Mouse (Mus musculus): ENCODE measurements around the gene Tk1. TPM values are rescaled to one million over a fixed set of nuclear protein-coding genes. Genes with fewer than 3 reads are reported as not detected.

Tk1 gene
- polyA plus RNA-seq, 1 experiment from 2014 or later, result 86.0 TPM

GRCm38 (mm10) chr11:117809407-117810311 lies 16.2 kb downstream of the Tk1 start, which contains the start of the genes Gm20708 and Syngr2:
Gene Gm20708, plus strand, starts transcription at chr11:117809668.
Gene Syngr2, plus strand, starts transcription at chr11:117809668.
- under 1% methylated on average over 55 of the region's 75 CpGs for WGBS
- Histone ChIP-seq H3K4me3 (ENCODE audit: low read depth, low read length) (peak within 1 kb of the TSS; percentile 55), H3K27me3 (ENCODE audit: control insufficient read depth, insufficient read depth, low read length) (no peaks in the 10 kb centered on the region), H3K4me1 (ENCODE audit: control insufficient read depth, insufficient read depth, low read length) (peaks cover 11% of the 10 kb centered on the region), H3K9ac (ENCODE audit: low read length) (peak within 1 kb of the TSS; percentile 65), H3K27ac (ENCODE audit: low read depth, low read length) (no peak within 1 kb of the TSS), H3K4me2 (ENCODE audit: low read depth) (peak within 1 kb of the TSS; percentile 100), H3K9me3 (ENCODE audit: control insufficient read depth, low read length) (no peaks in the 10 kb centered on the region), H3K36me3 (ENCODE audit: control insufficient read depth, insufficient read depth, low read length) (peaks cover 9% of the 10 kb centered on the region)
- ATAC-seq (ENCODE audit: insufficient read depth, low FRiP score, low TSS enrichment) (peak; percentile 53), DNase-seq (ENCODE audit: low spot score) (peak; percentile 88)

- no peak for ATAC-seq (ENCODE audit: insufficient read depth, low FRiP score, low TSS enrichment)
- no peaks in the 10 kb centered on the region for H3K9me3 ChIP-seq (ENCODE audit: control insufficient read depth, low read length)
- no peak overlapping the region for H3K4me2 ChIP-seq (ENCODE audit: low read depth)
- 94% methylated on average over 6 of the region's 6 CpGs for WGBS
- H3K27me3 ChIP-seq (ENCODE audit: control insufficient read depth, insufficient read depth, low read length), result no peaks in the 10 kb centered on the region
- no peak overlapping the region for H3K4me3 ChIP-seq (ENCODE audit: low read depth, low read length)
- H3K27ac ChIP-seq (ENCODE audit: low read depth, low read length), result no peak overlapping the region
- DNase-seq (ENCODE audit: low spot score), result no peak
- H3K4me1 ChIP-seq (ENCODE audit: control insufficient read depth, insufficient read depth, low read length), result peaks cover 11% of the 10 kb centered on the region
- no peaks in the 10 kb centered on the region for H3K36me3 ChIP-seq (ENCODE audit: control insufficient read depth, insufficient read depth, low read length)
- no peak overlapping the region for H3K9ac ChIP-seq (ENCODE audit: low read length)
Observed at GRCm38 (mm10) chr11:117806781-117807180, 19.1 kb downstream of the Tk1 start.

- no peaks in the 10 kb centered on the region for H3K36me3 ChIP-seq (ENCODE audit: control insufficient read depth, insufficient read depth, low read length)
- no peaks in the 10 kb centered on the region for H3K27me3 ChIP-seq (ENCODE audit: control insufficient read depth, insufficient read depth, low read length)
- H3K27ac ChIP-seq (ENCODE audit: low read depth, low read length), result no peak overlapping the region
- H3K4me3 ChIP-seq (ENCODE audit: low read depth, low read length), result no peak overlapping the region
- H3K4me2 ChIP-seq (ENCODE audit: low read depth), result no peak overlapping the region
- ATAC-seq (ENCODE audit: insufficient read depth, low FRiP score, low TSS enrichment) (no peak), DNase-seq (ENCODE audit: low spot score) (no peak)
- 96% methylated on average over 3 of the region's 3 CpGs for WGBS
- no peaks in the 10 kb centered on the region for H3K9me3 ChIP-seq (ENCODE audit: control insufficient read depth, low read length)
- H3K4me1 ChIP-seq (ENCODE audit: control insufficient read depth, insufficient read depth, low read length), result no peaks in the 10 kb centered on the region
- H3K9ac ChIP-seq (ENCODE audit: low read length), result no peak overlapping the region
Observed at GRCm38 (mm10) chr11:117803166-117803688, 22.7 kb downstream of the Tk1 start.

- H3K27me3 ChIP-seq (ENCODE audit: control insufficient read depth, insufficient read depth, low read length), result no peaks in the 10 kb centered on the region
- H3K4me3 ChIP-seq (ENCODE audit: low read depth, low read length), result no peak overlapping the region
- ATAC-seq (ENCODE audit: insufficient read depth, low FRiP score, low TSS enrichment) (no peak), DNase-seq (ENCODE audit: low spot score) (no peak)
- H3K4me2 ChIP-seq (ENCODE audit: low read depth), result no peak overlapping the region
- no peaks in the 10 kb centered on the region for H3K9me3 ChIP-seq (ENCODE audit: control insufficient read depth, low read length)
- H3K36me3 ChIP-seq (ENCODE audit: control insufficient read depth, insufficient read depth, low read length), result no peaks in the 10 kb centered on the region
- H3K9ac ChIP-seq (ENCODE audit: low read length), result no peak overlapping the region
- 75% methylated on average over 7 of the region's 7 CpGs for WGBS
- no peak overlapping the region for H3K27ac ChIP-seq (ENCODE audit: low read depth, low read length)
- no peaks in the 10 kb centered on the region for H3K4me1 ChIP-seq (ENCODE audit: control insufficient read depth, insufficient read depth, low read length)
Observed at GRCm38 (mm10) chr11:117801650-117802049, 24.2 kb downstream of the Tk1 start.

- 86% methylated on average over 7 of the region's 7 CpGs for WGBS
- no peak for DNase-seq (ENCODE audit: low spot score)
- no peaks in the 10 kb centered on the region for H3K27me3 ChIP-seq (ENCODE audit: control insufficient read depth, insufficient read depth, low read length)
Observed at GRCm38 (mm10) chr11:117800038-117800437, 25.9 kb downstream of the Tk1 start.

GRCm38 (mm10) chr11:117799174-117799573 lies 26.7 kb downstream of the Tk1 start:
- H3K36me3 ChIP-seq (ENCODE audit: control insufficient read depth, insufficient read depth, low read length), result no peaks in the 10 kb centered on the region

More at GRCm38 (mm10) chr11:117800038-117800437, 25.9 kb downstream of the Tk1 start:
- H3K4me3 ChIP-seq (ENCODE audit: low read depth, low read length), result no peak overlapping the region
- H3K9ac ChIP-seq (ENCODE audit: low read length), result no peak overlapping the region
- no peak for ATAC-seq (ENCODE audit: insufficient read depth, low FRiP score, low TSS enrichment)
- H3K9me3 ChIP-seq (ENCODE audit: control insufficient read depth, low read length), result no peaks in the 10 kb centered on the region
- H3K27ac ChIP-seq (ENCODE audit: low read depth, low read length), result no peak overlapping the region
- H3K36me3 ChIP-seq (ENCODE audit: control insufficient read depth, insufficient read depth, low read length), result no peaks in the 10 kb centered on the region
- H3K4me1 ChIP-seq (ENCODE audit: control insufficient read depth, insufficient read depth, low read length), result no peaks in the 10 kb centered on the region
- H3K4me2 ChIP-seq (ENCODE audit: low read depth), result no peak overlapping the region

GRCm38 (mm10) chr11:117798160-117798541 lies 27.7 kb downstream of the Tk1 start:
- no peak overlapping the region for H3K27ac ChIP-seq (ENCODE audit: low read depth, low read length)

More at GRCm38 (mm10) chr11:117799174-117799573, 26.7 kb downstream of the Tk1 start:
- Histone ChIP-seq H3K9me3 (ENCODE audit: control insufficient read depth, low read length) (no peaks in the 10 kb centered on the region), H3K9ac (ENCODE audit: low read length) (no peak overlapping the region), H3K4me3 (ENCODE audit: low read depth, low read length) (no peak overlapping the region), H3K27me3 (ENCODE audit: control insufficient read depth, insufficient read depth, low read length) (no peaks in the 10 kb centered on the region), H3K4me2 (ENCODE audit: low read depth) (no peak overlapping the region), H3K4me1 (ENCODE audit: control insufficient read depth, insufficient read depth, low read length) (no peaks in the 10 kb centered on the region), H3K27ac (ENCODE audit: low read depth, low read length) (no peak overlapping the region)
- ATAC-seq (ENCODE audit: insufficient read depth, low FRiP score, low TSS enrichment), result no peak
- 60% methylated on average over 5 of the region's 5 CpGs for WGBS
- DNase-seq (ENCODE audit: low spot score), result no peak

GRCm38 (mm10) chr11:117797511-117798159 lies 28.3 kb downstream of the Tk1 start, which contains the start of gene 6030468B19Rik:
Gene 6030468B19Rik, plus strand, starts transcription at chr11:117797660.
- Histone ChIP-seq H3K9me3 (ENCODE audit: control insufficient read depth, low read length) (no peaks in the 10 kb centered on the region), H3K36me3 (ENCODE audit: control insufficient read depth, insufficient read depth, low read length) (no peaks in the 10 kb centered on the region), H3K4me2 (ENCODE audit: low read depth) (no peak within 1 kb of the TSS), H3K4me3 (ENCODE audit: low read depth, low read length) (no peak within 1 kb of the TSS), H3K4me1 (ENCODE audit: control insufficient read depth, insufficient read depth, low read length) (no peaks in the 10 kb centered on the region), H3K27ac (ENCODE audit: low read depth, low read length) (no peak within 1 kb of the TSS), H3K27me3 (ENCODE audit: control insufficient read depth, insufficient read depth, low read length) (no peaks in the 10 kb centered on the region), H3K9ac (ENCODE audit: low read length) (no peak within 1 kb of the TSS)
- no peak for ATAC-seq (ENCODE audit: insufficient read depth, low FRiP score, low TSS enrichment)
- 67% methylated on average over 9 of the region's 9 CpGs for WGBS
- no peak for DNase-seq (ENCODE audit: low spot score)

More at GRCm38 (mm10) chr11:117798160-117798541, 27.7 kb downstream of the Tk1 start:
- DNase-seq (ENCODE audit: low spot score), result no peak
- no peak for ATAC-seq (ENCODE audit: insufficient read depth, low FRiP score, low TSS enrichment)
- Histone ChIP-seq H3K9me3 (ENCODE audit: control insufficient read depth, low read length) (no peaks in the 10 kb centered on the region), H3K4me1 (ENCODE audit: control insufficient read depth, insufficient read depth, low read length) (no peaks in the 10 kb centered on the region), H3K36me3 (ENCODE audit: control insufficient read depth, insufficient read depth, low read length) (no peaks in the 10 kb centered on the region), H3K4me2 (ENCODE audit: low read depth) (no peak overlapping the region), H3K9ac (ENCODE audit: low read length) (no peak overlapping the region), H3K27me3 (ENCODE audit: control insufficient read depth, insufficient read depth, low read length) (no peaks in the 10 kb centered on the region), H3K4me3 (ENCODE audit: low read depth, low read length) (no peak overlapping the region)
- WGBS, result 45% methylated on average over 2 of the region's 2 CpGs
